Mouse (Mus musculus): Measurements from ENCODE around the gene Atp6v1b1. TPM values are rescaled to one million over a fixed set of nuclear protein-coding genes. Genes with fewer than 3 reads are reported as not detected.

Atp6v1b1 gene
- polyA plus RNA-seq, 1 experiment from 2014 or later: 1.1 TPM

- Histone ChIP-seq H3K4me3 (no peak overlapping the region), H3K9me3 (no peaks in the 10 kb centered on the region), H3K36me3 (no peaks in the 10 kb centered on the region), H3K27ac (no peak overlapping the region), H3K27me3 (peaks cover 57% of the 10 kb centered on the region), H3K4me2 (no peak overlapping the region), H3K9ac (no peak overlapping the region), H3K4me1 (no peaks in the 10 kb centered on the region)
- WGBS: 38% methylated on average over 4 of the region's 4 CpGs
- ATAC-seq (ENCODE audit: insufficient number of reproducible peaks, insufficient read depth, low FRiP score, low TSS enrichment, low read depth): no peak
These were observed 15.6 kb upstream of the Atp6v1b1 start for GRCm38 (mm10) chr6:83727178-83727577.

DNA sequence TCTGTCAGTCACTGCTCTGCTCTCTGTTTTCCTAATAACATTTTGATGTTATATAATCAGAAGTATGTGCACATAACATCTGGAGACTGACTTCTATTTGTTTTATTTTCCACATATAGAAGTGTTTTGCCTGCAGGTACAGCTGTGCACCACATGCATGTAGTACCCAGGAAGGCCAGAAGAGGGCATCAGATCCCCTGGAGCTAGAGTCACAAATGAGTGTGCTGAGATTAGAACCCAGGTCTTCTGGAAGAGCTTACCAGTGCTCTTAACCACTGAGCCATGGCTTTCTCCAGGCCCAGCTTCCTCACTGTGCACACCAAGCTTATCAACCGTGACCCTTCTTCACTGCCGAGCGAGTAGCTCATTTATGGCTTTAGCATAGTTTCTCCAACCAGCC lies 14.3 kb upstream of the Atp6v1b1 start:
- Histone ChIP-seq H3K9ac (no peak overlapping the region), H3K27me3 (peaks cover 52% of the 10 kb centered on the region), H3K36me3 (no peaks in the 10 kb centered on the region), H3K4me1 (no peaks in the 10 kb centered on the region), H3K9me3 (no peaks in the 10 kb centered on the region), H3K27ac (no peak overlapping the region), H3K4me3 (no peak overlapping the region), H3K4me2 (no peak overlapping the region)
- whole genome bisulfite sequencing: 89% methylated on average over 3 of the region's 3 CpGs
- ATAC-seq (ENCODE audit: insufficient number of reproducible peaks, insufficient read depth, low FRiP score, low TSS enrichment, low read depth): no peak

GRCm38 (mm10) chr6:83729350-83729970 lies 13.3 kb upstream of the Atp6v1b1 start:
- no peak overlapping the region for H3K9ac ChIP-seq
- ATAC-seq (ENCODE audit: insufficient number of reproducible peaks, insufficient read depth, low FRiP score, low TSS enrichment, low read depth): no peak
- H3K27me3 ChIP-seq: peaks cover 44% of the 10 kb centered on the region
- H3K4me2 ChIP-seq: no peak overlapping the region
- H3K9me3 ChIP-seq: peaks cover 7% of the 10 kb centered on the region; the same call in 1 of the 2 replicates
- no peak overlapping the region for H3K27ac ChIP-seq
- no peak overlapping the region for H3K4me3 ChIP-seq
- 58% methylated on average over 14 of the region's 14 CpGs for WGBS
- no peaks in the 10 kb centered on the region for H3K36me3 ChIP-seq
- H3K4me1 ChIP-seq: no peaks in the 10 kb centered on the region

- H3K27me3 ChIP-seq: peaks cover 44% of the 10 kb centered on the region
These were observed 11.7 kb upstream of the Atp6v1b1 start for GRCm38 (mm10) chr6:83731128-83731527.

DNA sequence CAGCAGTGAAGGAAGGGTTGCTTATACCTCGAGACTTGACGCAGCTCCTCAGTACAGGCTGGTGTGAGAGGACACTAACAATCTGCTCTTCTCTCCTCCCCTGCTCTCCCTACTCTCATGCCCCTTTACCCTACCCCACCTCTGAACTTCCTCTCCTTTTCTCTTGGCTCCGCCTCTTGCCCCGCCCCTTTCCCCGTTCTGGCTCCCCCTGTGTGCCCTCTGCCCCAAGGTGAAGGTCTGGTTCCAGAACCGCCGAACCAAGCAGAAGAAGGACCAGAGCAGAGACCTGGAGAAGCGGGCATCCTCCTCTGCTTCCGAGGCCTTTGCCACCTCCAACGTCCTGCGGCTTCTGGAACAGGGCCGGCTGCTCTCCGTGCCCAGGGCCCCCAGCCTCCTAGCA lies 5.5 kb upstream of the Atp6v1b1 start:
- Histone ChIP-seq H3K4me3 (no peak overlapping the region), H3K27ac (no peak overlapping the region), H3K9me3 (peaks cover 14% of the 10 kb centered on the region; the same call in 1 of the 2 replicates), H3K4me2 (no peak overlapping the region), H3K9ac (no peak overlapping the region), H3K27me3 (peaks cover 36% of the 10 kb centered on the region), H3K36me3 (no peaks in the 10 kb centered on the region), H3K4me1 (peaks cover 4% of the 10 kb centered on the region; the same call in 1 of the 2 replicates)
- 37% methylated on average over 13 of the region's 13 CpGs for WGBS
- 0 out of 2 replicates have a peak, but pooled peaks have one; percentile 34 for ATAC-seq (ENCODE audit: insufficient number of reproducible peaks, insufficient read depth, low FRiP score, low TSS enrichment, low read depth)

More at GRCm38 (mm10) chr6:83731128-83731527, 11.7 kb upstream of the Atp6v1b1 start:
- Histone ChIP-seq H3K4me3 (no peak overlapping the region), H3K4me1 (no peaks in the 10 kb centered on the region), H3K9me3 (peaks cover 7% of the 10 kb centered on the region; the same call in 1 of the 2 replicates), H3K9ac (no peak overlapping the region), H3K36me3 (no peaks in the 10 kb centered on the region), H3K4me2 (no peak overlapping the region), H3K27ac (no peak overlapping the region)
- 36% methylated on average over 5 of the region's 5 CpGs for WGBS
- no peak for ATAC-seq (ENCODE audit: insufficient number of reproducible peaks, insufficient read depth, low FRiP score, low TSS enrichment, low read depth)

- Histone ChIP-seq H3K4me2 (no peak overlapping the region), H3K4me3 (no peak overlapping the region), H3K27ac (no peak overlapping the region), H3K9me3 (peaks cover 14% of the 10 kb centered on the region; the same call in 1 of the 2 replicates), H3K9ac (no peak overlapping the region), H3K4me1 (peaks cover 7% of the 10 kb centered on the region; the same call in 1 of the 2 replicates), H3K27me3 (peaks cover 37% of the 10 kb centered on the region), H3K36me3 (no peaks in the 10 kb centered on the region)
- ATAC-seq (ENCODE audit: insufficient number of reproducible peaks, insufficient read depth, low FRiP score, low TSS enrichment, low read depth): no peak
- 40% methylated on average over 6 of the region's 6 CpGs for WGBS
These were observed 4.2 kb upstream of the Atp6v1b1 start for GRCm38 (mm10) chr6:83738596-83738995.

GRCm38 (mm10) chr6:83743212-83743611 lies 422 bp downstream of the Atp6v1b1 start:
- 51% methylated on average over 5 of the region's 5 CpGs for WGBS
- ATAC-seq (ENCODE audit: insufficient number of reproducible peaks, insufficient read depth, low FRiP score, low TSS enrichment, low read depth): no peak
- no peak overlapping the region for H3K4me3 ChIP-seq
- no peak overlapping the region for H3K9ac ChIP-seq
- peaks cover 12% of the 10 kb centered on the region; the same call in 1 of the 2 replicates for H3K4me1 ChIP-seq
- H3K4me2 ChIP-seq: no peak overlapping the region
- H3K27ac ChIP-seq: peak overlapping the region; percentile 48; the same call in 1 of the 2 replicates
- H3K9me3 ChIP-seq: 0 out of 2 replicates have a peak, but pooled peaks cover 7% of the 10 kb centered on the region
- no peaks in the 10 kb centered on the region for H3K36me3 ChIP-seq
- peaks cover 41% of the 10 kb centered on the region for H3K27me3 ChIP-seq

- Histone ChIP-seq H3K4me1 (0 out of 2 replicates have a peak, but pooled peaks cover 9% of the 10 kb centered on the region), H3K27ac (0 out of 2 replicates have a peak overlapping the region, but pooled peaks have one; percentile 45), H3K4me3 (no peak overlapping the region), H3K36me3 (no peaks in the 10 kb centered on the region), H3K27me3 (peaks cover 41% of the 10 kb centered on the region), H3K9ac (no peak overlapping the region), H3K4me2 (peak overlapping the region; percentile 7; the same call in 1 of the 2 replicates), H3K9me3 (0 out of 2 replicates have a peak, but pooled peaks cover 7% of the 10 kb centered on the region)
- ATAC-seq (ENCODE audit: insufficient number of reproducible peaks, insufficient read depth, low FRiP score, low TSS enrichment, low read depth): 0 out of 2 replicates have a peak, but pooled peaks have one; percentile 41
- 50% methylated on average over 5 of the region's 5 CpGs for WGBS
These were observed 1.3 kb downstream of the Atp6v1b1 start for GRCm38 (mm10) chr6:83744126-83744525.

- Histone ChIP-seq H3K36me3 (no peaks in the 10 kb centered on the region), H3K27me3 (peaks cover 41% of the 10 kb centered on the region), H3K9me3 (0 out of 2 replicates have a peak, but pooled peaks cover 7% of the 10 kb centered on the region), H3K4me3 (no peak overlapping the region), H3K27ac (0 out of 2 replicates have a peak overlapping the region, but pooled peaks have one; percentile 45), H3K9ac (no peak overlapping the region), H3K4me2 (peak overlapping the region; percentile 7; the same call in 1 of the 2 replicates), H3K4me1 (0 out of 2 replicates have a peak, but pooled peaks cover 9% of the 10 kb centered on the region)
- 46% methylated on average over 5 of the region's 5 CpGs for WGBS
- ATAC-seq (ENCODE audit: insufficient number of reproducible peaks, insufficient read depth, low FRiP score, low TSS enrichment, low read depth): peak; percentile 60; the same call in 1 of the 2 replicates
These were observed 1.8 kb downstream of the Atp6v1b1 start for GRCm38 (mm10) chr6:83744557-83744956.

DNA sequence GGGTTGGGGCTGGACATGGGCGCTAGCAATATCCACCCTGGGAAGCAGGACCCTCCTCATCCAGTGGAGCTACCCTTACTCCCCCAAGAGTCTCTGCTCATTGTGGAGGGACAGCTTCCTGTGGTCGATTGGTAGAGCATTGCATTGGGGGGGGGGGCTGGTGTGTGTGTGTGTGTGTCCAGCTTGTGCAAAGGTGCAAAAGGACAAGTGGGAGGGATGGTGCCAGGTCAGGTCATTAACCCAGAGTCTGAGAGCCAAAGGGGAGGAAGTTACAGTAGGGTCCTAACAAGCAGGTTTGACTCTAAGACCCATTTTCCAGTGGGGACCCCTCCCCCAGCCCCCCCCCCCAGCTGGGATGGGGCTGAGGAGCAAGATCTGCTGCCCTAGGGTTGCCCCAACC lies 2.7 kb downstream of the Atp6v1b1 start:
- 52% methylated on average over 2 of the region's 2 CpGs for WGBS
- no peak overlapping the region for H3K4me3 ChIP-seq
- H3K27me3 ChIP-seq: peaks cover 35% of the 10 kb centered on the region

GRCm38 (mm10) chr6:83749286-83749685 lies 6.5 kb downstream of the Atp6v1b1 start:
- no peak overlapping the region for H3K9ac ChIP-seq
- 47% methylated on average over 3 of the region's 3 CpGs for WGBS
- H3K27ac ChIP-seq: no peak overlapping the region
- peaks cover 47% of the 10 kb centered on the region for H3K27me3 ChIP-seq
- no peaks in the 10 kb centered on the region for H3K9me3 ChIP-seq
- no peak overlapping the region for H3K4me2 ChIP-seq
- H3K4me3 ChIP-seq: no peak overlapping the region
- H3K36me3 ChIP-seq: no peaks in the 10 kb centered on the region
- ATAC-seq (ENCODE audit: insufficient number of reproducible peaks, insufficient read depth, low FRiP score, low TSS enrichment, low read depth): no peak
- 0 out of 2 replicates have a peak, but pooled peaks cover 10% of the 10 kb centered on the region for H3K4me1 ChIP-seq

More for the DNA sequence above, 2.7 kb downstream of the Atp6v1b1 start:
- no peak overlapping the region for H3K27ac ChIP-seq
- H3K4me2 ChIP-seq: no peak overlapping the region
- no peaks in the 10 kb centered on the region for H3K36me3 ChIP-seq
- no peak for ATAC-seq (ENCODE audit: insufficient number of reproducible peaks, insufficient read depth, low FRiP score, low TSS enrichment, low read depth)
- H3K9me3 ChIP-seq: 0 out of 2 replicates have a peak, but pooled peaks cover 7% of the 10 kb centered on the region
- H3K9ac ChIP-seq: no peak overlapping the region
- 0 out of 2 replicates have a peak, but pooled peaks cover 9% of the 10 kb centered on the region for H3K4me1 ChIP-seq

Measured in embryonic facial prominence, embryonic 13.5 days (tissue).